Mouse (Mus musculus): Measurements from ENCODE around the gene Olfr1229. TPM values are rescaled to one million over a fixed set of nuclear protein-coding genes. Genes with fewer than 3 reads are reported as not detected.

The Olfr1229 gene
- not detected in 2 replicates for polyA plus RNA-seq (2012; rRNA removed)

- 57% methylated on average over 2 of the region's 2 CpGs for WGBS
- TF ChIP-seq POLR2A (IDR thresholded peaks at IDR 0.05; ENCODE audit: borderline replicate concordance, extremely low read depth, low read depth, low read length) (no peak), CTCF (IDR thresholded peaks at IDR 0.05; ENCODE audit: insufficient read depth, low read length) (no peak)
- Histone ChIP-seq H3K4me3 (replicated peaks; ENCODE audit: extremely low read depth, low read depth, low read length) (no peak within 1 kb of the TSS), H3K4me1 (ENCODE audit: control insufficient read depth, insufficient read depth, low read length) (no peaks in the 10 kb centered on the region)
- DNase-seq, result no peak
These were observed at the start of gene Olfr1229 for GRCm38 (mm10) chr2:89287914-89288313. Olfr1229 (minus strand) TSS chr2:89288014.

DNA sequence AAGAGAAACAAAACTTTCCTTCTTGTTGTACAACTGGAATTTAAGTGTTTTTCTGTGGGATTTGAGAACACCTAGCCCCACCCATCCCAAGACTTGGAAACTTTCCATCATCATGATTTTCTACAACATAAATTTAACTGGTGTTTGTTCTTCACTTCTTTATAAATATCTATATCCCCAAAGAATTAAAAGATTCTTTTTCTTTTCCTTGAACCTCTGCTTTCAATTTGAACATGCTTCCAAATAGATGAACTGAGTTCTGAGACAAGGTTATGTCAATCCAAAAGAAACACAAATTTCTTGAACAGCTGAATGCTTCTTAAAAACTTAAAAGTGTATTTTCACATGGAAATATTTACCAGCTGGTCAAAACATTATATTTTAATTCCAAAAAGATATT, 41.8 kb upstream of the Olfr1229 start, which contains the start of gene Olfr1232:
Olfr1232 (minus strand) TSS at position 101 of the 400 bp plus-strand sequence.
- TF ChIP-seq CTCF (IDR thresholded peaks at IDR 0.05; ENCODE audit: insufficient read depth, low read length), result no peak
- no peak for DNase-seq
- no peaks in the 10 kb centered on the region for H3K4me1 ChIP-seq (ENCODE audit: control insufficient read depth, insufficient read depth, low read length)
- no peak within 1 kb of the TSS for H3K4me3 ChIP-seq (replicated peaks; ENCODE audit: extremely low read depth, low read depth, low read length)

GRCm38 (mm10) chr2:89306974-89307373, 19.2 kb upstream of the Olfr1229 start, which contains the start of gene Olfr1231:
Olfr1231 (minus strand) TSS chr2:89307074.
- Histone ChIP-seq H3K4me3 (replicated peaks; ENCODE audit: extremely low read depth, low read depth, low read length) (no peak within 1 kb of the TSS), H3K4me1 (ENCODE audit: control insufficient read depth, insufficient read depth, low read length) (no peaks in the 10 kb centered on the region)
- no peak for DNase-seq
- TF ChIP-seq POLR2A (IDR thresholded peaks at IDR 0.05; ENCODE audit: borderline replicate concordance, extremely low read depth, low read depth, low read length), result no peak
- TF ChIP-seq CTCF (IDR thresholded peaks at IDR 0.05; ENCODE audit: insufficient read depth, low read length), result no peak
- 72% methylated on average over 2 of the region's 2 CpGs for WGBS

GRCm38 (mm10) chr2:89297168-89297567, 9.4 kb upstream of the Olfr1229 start, which contains the start of gene Olfr1230:
Olfr1230 (minus strand) TSS chr2:89297268.
- no peak within 1 kb of the TSS for H3K4me3 ChIP-seq (replicated peaks; ENCODE audit: extremely low read depth, low read depth, low read length)
- DNase-seq, result no peak
- H3K4me1 ChIP-seq (ENCODE audit: control insufficient read depth, insufficient read depth, low read length), result no peaks in the 10 kb centered on the region
- WGBS, result 64% methylated on average over 1 of the region's 1 CpGs
- TF ChIP-seq CTCF (IDR thresholded peaks at IDR 0.05; ENCODE audit: insufficient read depth, low read length) (no peak), POLR2A (IDR thresholded peaks at IDR 0.05; ENCODE audit: borderline replicate concordance, extremely low read depth, low read depth, low read length) (no peak)

- H3K4me1 ChIP-seq (ENCODE audit: control insufficient read depth, insufficient read depth, low read length), result no peaks in the 10 kb centered on the region
- TF ChIP-seq POLR2A (IDR thresholded peaks at IDR 0.05; ENCODE audit: borderline replicate concordance, extremely low read depth, low read depth, low read length) (no peak), CTCF (IDR thresholded peaks at IDR 0.05; ENCODE audit: insufficient read depth, low read length) (no peak)
- DNase-seq, result no peak
- H3K4me3 ChIP-seq (replicated peaks; ENCODE audit: extremely low read depth, low read depth, low read length), result no peak within 1 kb of the TSS
These were observed 33.9 kb downstream of the Olfr1229 start, which contains the start of gene Olfr1228 for GRCm38 (mm10) chr2:89253962-89254361. Olfr1228 (minus strand) TSS chr2:89254062.

Other genes starting within 250 kb of the Olfr1229 start
- not detected in 2 replicates for gene Olfr1218, start 226.8 kb downstream of the Olfr1229 start, polyA plus RNA-seq (2012; rRNA removed)
- gene Olfr1219, start 204.5 kb downstream of the Olfr1229 start, polyA plus RNA-seq (2012; rRNA removed), result not detected in 2 replicates
- not detected in 2 replicates for gene Olfr1220, start 181.2 kb downstream of the Olfr1229 start, polyA plus RNA-seq (2012; rRNA removed)
- gene Olfr1221, start 170.7 kb downstream of the Olfr1229 start, polyA plus RNA-seq (2012; rRNA removed), result not detected in 2 replicates
- gene Olfr1222, start 155.0 kb downstream of the Olfr1229 start, polyA plus RNA-seq (2012; rRNA removed), result not detected in 2 replicates
- gene Olfr1223, start 136.5 kb downstream of the Olfr1229 start, polyA plus RNA-seq (2012; rRNA removed), result not detected in 2 replicates
- gene Olfr1224-ps1, start 123.9 kb downstream of the Olfr1229 start, polyA plus RNA-seq (2012; rRNA removed), result not detected in 2 replicates
- gene Olfr1225, start 113.3 kb downstream of the Olfr1229 start, polyA plus RNA-seq (2012; rRNA removed), result not detected in 2 replicates
- not detected in 2 replicates for gene Olfr1226, start 88.0 kb downstream of the Olfr1229 start, polyA plus RNA-seq (2012; rRNA removed)
- gene Olfr1228, start 34.0 kb downstream of the Olfr1229 start, polyA plus RNA-seq (2012; rRNA removed), result not detected in 2 replicates
- not detected in 2 replicates for gene Olfr1230, start 9.3 kb upstream of the Olfr1229 start, polyA plus RNA-seq (2012; rRNA removed)
- not detected in 2 replicates for gene Olfr1231, start 19.1 kb upstream of the Olfr1229 start, polyA plus RNA-seq (2012; rRNA removed)
- gene Olfr1232, start 41.7 kb upstream of the Olfr1229 start, polyA plus RNA-seq (2012; rRNA removed), result not detected in 2 replicates
- not detected in 2 replicates for gene Olfr1233, start 54.4 kb upstream of the Olfr1229 start, polyA plus RNA-seq (2012; rRNA removed)
- gene Olfr1234, start 76.9 kb upstream of the Olfr1229 start, polyA plus RNA-seq (2012; rRNA removed), result not detected in 2 replicates
- gene Olfr1238, start 121.7 kb upstream of the Olfr1229 start, polyA plus RNA-seq (2012; rRNA removed), result not detected in 2 replicates
- gene Olfr1239, start 132.4 kb upstream of the Olfr1229 start, polyA plus RNA-seq (2012; rRNA removed), result not detected in 2 replicates
- not detected in 2 replicates for gene Olfr1240, start 155.0 kb upstream of the Olfr1229 start, polyA plus RNA-seq (2012; rRNA removed)
- gene Olfr1241, start 199.1 kb upstream of the Olfr1229 start, polyA plus RNA-seq (2012; rRNA removed), result not detected in 2 replicates
- gene Olfr1242, start 210.3 kb upstream of the Olfr1229 start, polyA plus RNA-seq (2012; rRNA removed), result not detected in 2 replicates
- not detected in 2 replicates for gene Olfr1243, start 243.5 kb upstream of the Olfr1229 start, polyA plus RNA-seq (2012; rRNA removed)

Measured in lung, adult 2 months (tissue).